Mouse (Mus musculus): ENCODE data around the gene Nat10.

DNA sequence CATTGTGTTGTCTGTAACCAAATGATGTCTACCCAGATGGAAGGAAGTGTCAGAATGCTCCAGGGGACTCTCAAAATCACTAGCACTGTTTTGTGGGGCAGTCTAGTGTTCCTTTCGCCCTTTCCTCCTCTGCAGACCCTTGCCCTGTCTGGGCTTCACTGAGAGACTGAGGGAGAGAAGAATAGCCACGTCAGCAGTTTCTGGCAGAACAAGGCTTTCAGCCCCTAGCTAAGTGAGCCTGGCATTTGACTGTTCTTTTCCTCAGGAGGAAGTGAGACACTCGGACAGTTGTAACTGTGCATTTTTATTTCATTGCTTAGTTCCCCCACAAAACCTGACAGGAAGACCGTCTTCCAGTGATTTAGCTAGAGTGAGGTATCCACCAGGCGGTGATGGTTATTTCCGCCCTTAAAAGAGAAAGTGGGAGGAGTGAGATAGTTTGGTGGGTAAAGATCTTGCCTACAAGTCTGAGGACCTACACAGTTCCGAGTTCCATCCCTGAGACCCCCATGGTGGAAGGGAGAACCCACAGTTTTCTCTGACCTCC, 88.4 kb downstream of the Nat10 start:
- TF ChIP-seq CTCF (IDR thresholded peaks at IDR 0.05; ENCODE audit: low read depth, low read length) (no peak), GATA2 (IDR thresholded peaks at IDR 0.05; ENCODE audit: borderline replicate concordance, low read depth, low read length) (no peak), POLR2AphosphoS5 (IDR thresholded peaks at IDR 0.05; ENCODE audit: insufficient replicate concordance, low read depth, low read length) (no peak), TAL1 (conservative IDR thresholded peaks at IDR 0.05; ENCODE audit: low read depth, low read length) (no peak), GATA1 (IDR thresholded peaks at IDR 0.05; ENCODE audit: borderline replicate concordance, low read length) (no peak)
